Mouse (Mus musculus) neural tube, embryonic 15.5 days (tissue): Measurements from ENCODE around the gene 1520401A03Rik. TPM values are rescaled to one million over a fixed set of nuclear protein-coding genes. Genes with fewer than 3 reads are reported as not detected.

Experiments used
- ATAC-seq: fragments of 200-750 bp; cut with Nextera tagmentation; 2 replicates; pipeline ENCODE4 v1.8.0; 2017; ENCODE audit warnings: mild to moderate bottlenecking, moderate TSS enrichment, moderate library complexity; ENCODE audit not compliant: low FRiP score
- H3K27ac ChIP-seq: fragments of 300-500 bp; sonication (generic); replicated peaks from 2 replicates; pipeline ENCODE4 v1.5.1; 2015; ENCODE audit warnings: mild to moderate bottlenecking, inconsistent platforms
- H3K27me3 ChIP-seq: fragments of 300-500 bp; sonication (generic); replicated peaks from 2 replicates; pipeline ENCODE4 v1.6.1; 2015; ENCODE audit warnings: inconsistent platforms
- H3K36me3 ChIP-seq: fragments of 300-500 bp; sonication (generic); 2 replicates; pipeline ENCODE4 v1.6.1; 2015; ENCODE audit warnings: inconsistent platforms
- H3K4me1 ChIP-seq: fragments of 300-500 bp; sonication (generic); 2 replicates; pipeline ENCODE4 v1.6.1; 2015; ENCODE audit warnings: inconsistent platforms
- H3K4me2 ChIP-seq: fragments of 300-500 bp; sonication (generic); 2 replicates; pipeline ENCODE4 v1.6.1; 2015; ENCODE audit warnings: inconsistent platforms, mild to moderate bottlenecking, moderate library complexity
- H3K4me3 ChIP-seq: fragments of 300-500 bp; sonication (generic); replicated peaks from 2 replicates; pipeline ENCODE4 v1.5.1; 2015; ENCODE audit warnings: mild to moderate bottlenecking, inconsistent platforms
- H3K9ac ChIP-seq: fragments of 300-500 bp; sonication (generic); replicated peaks from 2 replicates; pipeline ENCODE4 v1.6.1; 2015; ENCODE audit warnings: mild to moderate bottlenecking, inconsistent platforms
- H3K9me3 ChIP-seq: fragments of 300-500 bp; sonication (generic); replicated peaks from 2 replicates; pipeline ENCODE4 v1.6.1; 2016; ENCODE audit warnings: inconsistent platforms
- WGBS: fragments of 180-500 bp; shearing (Covaris S2); methylation state at CpG from one replicate; pipeline ENCODE4 v1.1.7; 2015; ENCODE audit warnings: mixed read lengths; 5-methylcytosine and 5-hydroxymethylcytosine counted together
- polyA plus RNA-seq: library from polyadenylated mRNA; unstranded; fragments of >200 nt; fragmentation: Nextera tagmentation; extraction: Ambion mirVana; gene quantifications from 2 replicates; pipeline ENCODE4 v1.2.1, GENCODE M21; 2015

1520401A03Rik gene
- polyA plus RNA-seq, 1 experiment from 2014 or later, result 0.27 TPM

DNA sequence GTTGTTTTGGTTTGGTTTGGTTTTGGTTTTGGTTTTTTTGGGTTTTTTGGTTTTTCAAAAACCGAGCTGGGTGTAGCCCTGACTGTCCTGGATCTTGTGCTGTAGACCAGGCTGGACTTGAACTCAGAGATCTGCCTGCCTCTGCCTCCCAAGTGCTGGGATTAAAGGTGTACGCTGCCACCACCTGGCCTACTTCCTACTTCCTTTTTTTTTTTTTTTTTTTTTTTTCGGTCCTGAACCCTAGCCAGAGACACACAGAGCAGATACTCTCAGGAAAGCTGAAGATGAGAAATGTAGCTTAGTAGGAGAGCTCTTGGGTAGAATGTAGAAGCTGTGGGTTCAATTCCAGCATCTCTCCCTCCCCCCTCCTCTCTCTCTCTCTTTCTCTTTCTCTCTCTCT, 64.1 kb downstream of the 1520401A03Rik start:
- no peak overlapping the region for H3K4me2 ChIP-seq
- ATAC-seq, result no peak
- no peak overlapping the region for H3K9ac ChIP-seq
- no peak overlapping the region for H3K4me3 ChIP-seq
- H3K27me3 ChIP-seq, result peaks cover 44% of the 10 kb centered on the region
- WGBS, result 74% methylated on average over 3 of the region's 3 CpGs
- no peaks in the 10 kb centered on the region for H3K36me3 ChIP-seq
- peaks cover 8% of the 10 kb centered on the region; the same call in 1 of the 2 replicates for H3K4me1 ChIP-seq
- no peak overlapping the region for H3K27ac ChIP-seq
- no peaks in the 10 kb centered on the region for H3K9me3 ChIP-seq

Other genes with a start within 250 kb of the 1520401A03Rik start
- not detected in 2 replicates for gene Vmn2r117, start 243.1 kb downstream of the 1520401A03Rik start, polyA plus RNA-seq
- gene Zfp213, start 158.5 kb downstream of the 1520401A03Rik start, polyA plus RNA-seq, result 16.0 and 16.4 TPM in 2 replicates
- gene Zfp13, start 123.3 kb downstream of the 1520401A03Rik start, polyA plus RNA-seq, result 22.6 and 24.9 TPM in 2 replicates
- not detected in 2 replicates for gene Zscan10, start 121.9 kb downstream of the 1520401A03Rik start, polyA plus RNA-seq
- gene Mmp25, start 77.5 kb downstream of the 1520401A03Rik start, polyA plus RNA-seq, result 2.1 and 2.5 TPM in 2 replicates
- gene Bicdl2, start 62.3 kb downstream of the 1520401A03Rik start, polyA plus RNA-seq, result 0.84 TPM in 1 of 2 replicates, not detected in the other
- gene Hcfc1r1, start 49.2 kb downstream of the 1520401A03Rik start, polyA plus RNA-seq, result 129 and 149 TPM in 2 replicates
- 44.1 and 45.1 TPM in 2 replicates for gene Thoc6, start 48.9 kb downstream of the 1520401A03Rik start, polyA plus RNA-seq
- 9.1 and 9.5 TPM in 2 replicates for gene Tnfrsf12a, start 45.3 kb downstream of the 1520401A03Rik start, polyA plus RNA-seq
- gene Cldn6, start 43.5 kb downstream of the 1520401A03Rik start, polyA plus RNA-seq, result 0.14 and 8.5 TPM in 2 replicates
- 1.1 TPM in 2 replicates for gene Cldn9, start 38.8 kb downstream of the 1520401A03Rik start, polyA plus RNA-seq
- 17.5 and 26.7 TPM in 2 replicates for gene Pkmyt1, start 3.6 kb upstream of the 1520401A03Rik start, polyA plus RNA-seq
- gene Paqr4, start 18.1 kb upstream of the 1520401A03Rik start, polyA plus RNA-seq, result 53.0 and 60.0 TPM in 2 replicates
- gene Kremen2, start 23.1 kb upstream of the 1520401A03Rik start, polyA plus RNA-seq, result 1.3 and 6.9 TPM in 2 replicates
- gene Flywch1, start 48.8 kb upstream of the 1520401A03Rik start, polyA plus RNA-seq, result 199 and 224 TPM in 2 replicates
- gene Flywch2, start 63.3 kb upstream of the 1520401A03Rik start, polyA plus RNA-seq, result 74.8 and 94.6 TPM in 2 replicates
- gene Srrm2, start 67.7 kb upstream of the 1520401A03Rik start, polyA plus RNA-seq, result 479 and 502 TPM in 2 replicates
- gene Elob, start 106.4 kb upstream of the 1520401A03Rik start, polyA plus RNA-seq, result 1,232 and 1,344 TPM in 2 replicates
- gene Prss33, start 113.3 kb upstream of the 1520401A03Rik start, polyA plus RNA-seq, result not detected in 2 replicates
- gene Prss32, start 121.1 kb upstream of the 1520401A03Rik start, polyA plus RNA-seq, result 0.50 and 1.1 TPM in 2 replicates
- 1.9 and 2.0 TPM in 2 replicates for gene Prss41, start 121.4 kb upstream of the 1520401A03Rik start, polyA plus RNA-seq
- not detected in 2 replicates for gene Prss21, start 145.3 kb upstream of the 1520401A03Rik start, polyA plus RNA-seq
- not detected in 2 replicates for gene Dcpp1, start 158.1 kb upstream of the 1520401A03Rik start, polyA plus RNA-seq
- not detected in 2 replicates for gene Dcpp2, start 158.1 kb upstream of the 1520401A03Rik start, polyA plus RNA-seq
- gene Dcpp3, start 194.7 kb upstream of the 1520401A03Rik start, polyA plus RNA-seq, result not detected in 2 replicates
- not detected in 2 replicates for gene Sbp, start 218.9 kb upstream of the 1520401A03Rik start, polyA plus RNA-seq
- gene Sbpl, start 232.5 kb upstream of the 1520401A03Rik start, polyA plus RNA-seq, result not detected in 2 replicates